ENCODE assay signal across 19 mouse cellular contexts in the genomic region with DNA sequence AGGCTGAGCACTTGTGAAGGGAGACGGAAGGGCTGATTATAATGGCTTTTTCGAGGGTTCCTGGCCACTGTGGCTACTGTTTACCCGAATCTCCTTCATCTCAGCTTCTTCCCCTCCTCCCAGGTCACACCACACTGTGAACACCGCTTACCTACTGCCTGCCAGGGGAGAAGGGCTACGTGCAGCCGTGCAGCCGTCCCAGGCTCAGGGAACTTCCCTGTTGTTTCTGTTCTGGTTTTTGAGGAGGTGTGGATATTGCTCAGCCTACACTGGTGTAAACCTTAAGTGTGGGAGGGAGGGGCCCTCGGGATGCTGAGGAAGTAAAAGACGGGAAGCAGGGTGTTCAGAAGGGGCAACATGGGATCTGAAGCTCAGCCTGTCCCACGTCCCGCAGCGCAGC. TPM values are rescaled to one million over a fixed set of nuclear protein-coding genes. Genes with fewer than 3 reads are reported as not detected.
DNase-seq lines count a peak whose midpoint lies in the region; ATAC-seq lines count a peak whose summit lies in the region.
"Had no signal": no experiment of that assay in that cellular context is flagged by ENCODE, and none has a peak within 500 bp of the region (broad histone marks: within the 10 kb centered on the region; RNA-seq: fewer than 3 reads in every experiment).

No protein-coding gene starts in this region.

- no peak for DNase-seq in forebrain, embryonic 10.5 days (ENCODE audit: extremely low spot score, low spot score)
- no peak for DNase-seq in kidney, adult 9 months
- DNase-seq in midbrain, embryonic 14.5 days: no peak
- no peak for DNase-seq in gastrocnemius, postnatal 25 days
- DNase-seq: kidney, adult 8-10 months; liver, postnatal 0 days; spleen, adult 18-20 months; thymus, postnatal 4 days had no signal

- peaks cover 57% of the 10 kb centered on the region for H3K4me1 ChIP-seq in forebrain, embryonic 10.5 days
- H3K4me1 ChIP-seq in forebrain, embryonic 16.5 days (replicated peaks; ENCODE audit: control insufficient read depth, insufficient read depth, low read length): peaks cover 42% of the 10 kb centered on the region
- H3K4me1 ChIP-seq in kidney, embryonic 15.5 days: peaks cover 81% of the 10 kb centered on the region
- peaks cover 29% of the 10 kb centered on the region for H3K4me1 ChIP-seq in midbrain, embryonic 16.5 days (ENCODE audit: control insufficient read depth, insufficient read depth, low read length)
- H3K4me1 ChIP-seq in midbrain, embryonic 14.5 days (ENCODE audit: control insufficient read depth, insufficient read depth, low read length): peaks cover 37% of the 10 kb centered on the region
- H3K4me1 ChIP-seq in limb, embryonic 12.5 days (replicated peaks): peaks cover 43% of the 10 kb centered on the region

- no peak overlapping the region for H3K9ac ChIP-seq in forebrain, embryonic 16.5 days (replicated peaks; ENCODE audit: low read depth, low read length)
- H3K9ac ChIP-seq in kidney, embryonic 15.5 days: no peak overlapping the region
- H3K9ac ChIP-seq in midbrain, embryonic 16.5 days (ENCODE audit: low read depth, low read length): peak overlapping the region; percentile 7; the same call in 1 of the 2 replicates
- no peak overlapping the region for H3K9ac ChIP-seq in midbrain, embryonic 14.5 days (replicated peaks; ENCODE audit: low read length)
- peak overlapping the region; percentile 45; the same call in 1 of the 2 replicates for H3K9ac ChIP-seq in limb, embryonic 12.5 days (replicated peaks)
- H3K9ac ChIP-seq: limb, embryonic 15.5 days; liver, postnatal 0 days had no signal

- peaks cover 66% of the 10 kb centered on the region for H3K27me3 ChIP-seq in forebrain, embryonic 10.5 days (ENCODE audit: poor library complexity, severe bottlenecking)
- peaks cover 12% of the 10 kb centered on the region for H3K27me3 ChIP-seq in forebrain, embryonic 16.5 days (replicated peaks; ENCODE audit: control insufficient read depth, insufficient read depth, low read length)
- H3K27me3 ChIP-seq in kidney, embryonic 15.5 days: peaks cover 31% of the 10 kb centered on the region
- H3K27me3 ChIP-seq in midbrain, embryonic 16.5 days (ENCODE audit: control insufficient read depth, insufficient read depth, low read depth, low read length): peaks cover 12% of the 10 kb centered on the region
- H3K27me3 ChIP-seq in midbrain, embryonic 14.5 days (ENCODE audit: control insufficient read depth, insufficient read depth, low read length): peaks cover 15% of the 10 kb centered on the region
- H3K27me3 ChIP-seq in limb, embryonic 12.5 days: peaks cover 41% of the 10 kb centered on the region

- no peak for ATAC-seq in forebrain, embryonic 16.5 days
- ATAC-seq in kidney, embryonic 15.5 days (replicated peaks; ENCODE audit: low FRiP score): no peak
- no peak for ATAC-seq in midbrain, embryonic 16.5 days
- no peak for ATAC-seq in midbrain, embryonic 14.5 days (ENCODE audit: low FRiP score, low TSS enrichment)
- no peak for ATAC-seq in limb, embryonic 12.5 days (ENCODE audit: insufficient number of reproducible peaks, insufficient read depth, low FRiP score, low TSS enrichment, low read depth)
- ATAC-seq: activated CD4-positive, CD25-positive, alpha-beta regulatory T cell, adult 4 months; liver, postnatal 0 days had no signal

- no peak overlapping the region for H3K4me2 ChIP-seq in forebrain, embryonic 16.5 days (ENCODE audit: low read length)
- H3K4me2 ChIP-seq in kidney, embryonic 15.5 days: 0 out of 2 replicates have a peak overlapping the region, but pooled peaks have one; percentile 7
- no peak overlapping the region for H3K4me2 ChIP-seq in midbrain, embryonic 16.5 days (ENCODE audit: low read length)
- H3K4me2 ChIP-seq in midbrain, embryonic 14.5 days (ENCODE audit: low read length): no peak overlapping the region
- H3K4me2 ChIP-seq in limb, embryonic 12.5 days: peak overlapping the region; percentile 13
- H3K4me2 ChIP-seq: limb, embryonic 15.5 days had no signal

- 75% methylated on average over 12 of the region's 12 CpGs for WGBS in forebrain, embryonic 10.5 days
- 57% methylated on average over 12 of the region's 12 CpGs for WGBS in forebrain, embryonic 16.5 days
- WGBS in kidney, embryonic 15.5 days: 38% methylated on average over 12 of the region's 12 CpGs
- WGBS in midbrain, embryonic 16.5 days: 59% methylated on average over 12 of the region's 12 CpGs
- 63% methylated on average over 12 of the region's 12 CpGs for WGBS in midbrain, embryonic 14.5 days
- WGBS in limb, embryonic 12.5 days: 35% methylated on average over 12 of the region's 12 CpGs

- H3K36me3 ChIP-seq in forebrain, embryonic 10.5 days (replicated peaks): peaks cover 4% of the 10 kb centered on the region; the same call in 1 of the 2 replicates
- peaks cover 2% of the 10 kb centered on the region; the same call in 1 of the 2 replicates for H3K36me3 ChIP-seq in forebrain, embryonic 16.5 days (ENCODE audit: control insufficient read depth, insufficient read depth)
- H3K36me3 ChIP-seq in kidney, embryonic 15.5 days: no peaks in the 10 kb centered on the region
- 0 out of 2 replicates have a peak, but pooled peaks cover 3% of the 10 kb centered on the region for H3K36me3 ChIP-seq in midbrain, embryonic 16.5 days (ENCODE audit: control insufficient read depth, insufficient read depth, low read length)
- peaks cover 21% of the 10 kb centered on the region for H3K36me3 ChIP-seq in midbrain, embryonic 14.5 days (ENCODE audit: control insufficient read depth, insufficient read depth, low read length)
- peaks cover 29% of the 10 kb centered on the region for H3K36me3 ChIP-seq in limb, embryonic 12.5 days

- H3K9me3 ChIP-seq in forebrain, embryonic 10.5 days: no peaks in the 10 kb centered on the region
- H3K9me3 ChIP-seq in forebrain, embryonic 16.5 days (ENCODE audit: control insufficient read depth, low read length): no peaks in the 10 kb centered on the region
- H3K9me3 ChIP-seq in kidney, embryonic 15.5 days (replicated peaks): no peaks in the 10 kb centered on the region
- no peaks in the 10 kb centered on the region for H3K9me3 ChIP-seq in midbrain, embryonic 16.5 days (replicated peaks; ENCODE audit: control insufficient read depth, low read length, poor library complexity, severe bottlenecking)
- H3K9me3 ChIP-seq in midbrain, embryonic 14.5 days (ENCODE audit: control insufficient read depth, low read length): no peaks in the 10 kb centered on the region
- no peaks in the 10 kb centered on the region for H3K9me3 ChIP-seq in limb, embryonic 12.5 days
- H3K9me3 ChIP-seq: limb, embryonic 15.5 days had no signal

- H3K4me3 ChIP-seq in forebrain, embryonic 10.5 days: no peak overlapping the region
- H3K4me3 ChIP-seq in forebrain, embryonic 16.5 days (replicated peaks; ENCODE audit: low read length): no peak overlapping the region
- no peak overlapping the region for H3K4me3 ChIP-seq in kidney, embryonic 15.5 days (replicated peaks)
- no peak overlapping the region for H3K4me3 ChIP-seq in midbrain, embryonic 16.5 days (ENCODE audit: low read depth, low read length)
- no peak overlapping the region for H3K4me3 ChIP-seq in midbrain, embryonic 14.5 days (replicated peaks; ENCODE audit: low read depth, low read length)
- no peak overlapping the region for H3K4me3 ChIP-seq in limb, embryonic 12.5 days (replicated peaks)
- H3K4me3 ChIP-seq: left cerebral cortex, adult 2 months; limb, embryonic 15.5 days; myocyte had no signal

- peak overlapping the region; percentile 13; the same call in 1 of the 2 replicates for H3K27ac ChIP-seq in forebrain, embryonic 10.5 days
- no peak overlapping the region for H3K27ac ChIP-seq in forebrain, embryonic 16.5 days (ENCODE audit: low read length)
- H3K27ac ChIP-seq in kidney, embryonic 15.5 days: no peak overlapping the region; the same call in 1 of the 2 replicates
- no peak overlapping the region for H3K27ac ChIP-seq in midbrain, embryonic 16.5 days (ENCODE audit: low read length)
- no peak overlapping the region for H3K27ac ChIP-seq in midbrain, embryonic 14.5 days (replicated peaks; ENCODE audit: low read depth, low read length)
- H3K27ac ChIP-seq in limb, embryonic 12.5 days: 0 out of 2 replicates have a peak overlapping the region, but pooled peaks have one; percentile 20
- H3K27ac ChIP-seq: left cerebral cortex, adult 2 months; limb, embryonic 15.5 days had no signal

RNA-seq across cellular contexts. Expression of gene Foxj1, which starts 1.8 kb away (rescaled TPM):
- polyA plus RNA-seq in forebrain, embryonic 10.5 days (2016; fragmentation: Nextera tagmentation; extraction: Ambion mirVana): 3.3 and 4.4 TPM in 2 replicates
- polyA plus RNA-seq in forebrain, embryonic 16.5 days (2015; fragmentation: Nextera tagmentation; extraction: Ambion mirVana): 6.6 and 7.0 TPM in 2 replicates
- 2.9 TPM in 2 replicates for polyA plus RNA-seq in kidney, embryonic 15.5 days (2015; fragmentation: Nextera tagmentation; extraction: Ambion mirVana)
- polyA plus RNA-seq in midbrain, embryonic 16.5 days (2015; fragmentation: Nextera tagmentation; extraction: Ambion mirVana): 12.1 and 13.6 TPM in 2 replicates
- 9.2 TPM in 2 replicates for polyA plus RNA-seq in midbrain, embryonic 14.5 days (2014; fragmentation: Nextera tagmentation; extraction: Ambion mirVana)
- polyA plus RNA-seq in limb, embryonic 12.5 days (2016; fragmentation: Nextera tagmentation; extraction: Ambion mirVana): 0.18 TPM in 2 replicates
- under 1 TPM in 1 of 2 experiments, not detected in 1; 0.27 TPM for total RNA-seq in gastrocnemius, postnatal 25 days (2021)
- total RNA-seq: gastrocnemius, adult 8-10 months; hematopoietic stem cell, adult 5-6 weeks had no signal
- polyA plus RNA-seq: activated CD4-positive, CD25-positive, alpha-beta regulatory T cell, adult 4 months had no signal

RNA-seq across cellular contexts. Expression of gene Exoc7, which starts 30.0 kb away (rescaled TPM):
- polyA plus RNA-seq in forebrain, embryonic 10.5 days (2016; fragmentation: Nextera tagmentation; extraction: Ambion mirVana): 56.5 and 60.5 TPM in 2 replicates
- polyA plus RNA-seq in forebrain, embryonic 16.5 days (2015; fragmentation: Nextera tagmentation; extraction: Ambion mirVana): 114 and 116 TPM in 2 replicates
- polyA plus RNA-seq in kidney, embryonic 15.5 days (2015; fragmentation: Nextera tagmentation; extraction: Ambion mirVana): 61.8 and 64.0 TPM in 2 replicates
- polyA plus RNA-seq in midbrain, embryonic 16.5 days (2015; fragmentation: Nextera tagmentation; extraction: Ambion mirVana): 122 and 127 TPM in 2 replicates
- polyA plus RNA-seq in midbrain, embryonic 14.5 days (2014; fragmentation: Nextera tagmentation; extraction: Ambion mirVana): 122 and 125 TPM in 2 replicates
- polyA plus RNA-seq in limb, embryonic 12.5 days (2016; fragmentation: Nextera tagmentation; extraction: Ambion mirVana): 77.6 and 82.8 TPM in 2 replicates
- 10 to 100 TPM; 66.5 to 69.1 TPM for total RNA-seq in gastrocnemius, postnatal 25 days (2021)

RNA-seq across cellular contexts. Expression of gene Galr2, which starts 56.3 kb away (rescaled TPM):
- polyA plus RNA-seq in forebrain, embryonic 10.5 days (2016; fragmentation: Nextera tagmentation; extraction: Ambion mirVana): 0.07 TPM in 2 replicates
- 0.10 and 0.14 TPM in 2 replicates for polyA plus RNA-seq in forebrain, embryonic 16.5 days (2015; fragmentation: Nextera tagmentation; extraction: Ambion mirVana)
- 0.22 and 0.32 TPM in 2 replicates for polyA plus RNA-seq in kidney, embryonic 15.5 days (2015; fragmentation: Nextera tagmentation; extraction: Ambion mirVana)
- polyA plus RNA-seq in midbrain, embryonic 16.5 days (2015; fragmentation: Nextera tagmentation; extraction: Ambion mirVana): 0.46 and 0.62 TPM in 2 replicates
- 0.30 and 0.55 TPM in 2 replicates for polyA plus RNA-seq in midbrain, embryonic 14.5 days (2014; fragmentation: Nextera tagmentation; extraction: Ambion mirVana)
- 0.20 TPM in 1 of 2 replicates, not detected in the other for polyA plus RNA-seq in limb, embryonic 12.5 days (2016; fragmentation: Nextera tagmentation; extraction: Ambion mirVana)
- under 1 TPM in 1 of 2 experiments, not detected in 1; 0.31 TPM for total RNA-seq in gastrocnemius, postnatal 25 days (2021)
- total RNA-seq: hematopoietic stem cell, adult 5-6 weeks; layer of hippocampus, adult 18-20 months; left cerebral cortex, adult 2 months had no signal
- polyA plus RNA-seq: activated CD4-positive, CD25-positive, alpha-beta regulatory T cell, adult 4 months; liver, postnatal 0 days had no signal

Comparison
In these comparisons a context has a peak if more than half of its experiments do, and no peak if none do; other contexts are left out.
1. H3K27ac ChIP-seq: peak in forebrain, embryonic 10.5 days (single experiment) and limb, embryonic 12.5 days (single experiment); none in forebrain, embryonic 16.5 days (single experiment), kidney, embryonic 15.5 days (single experiment), midbrain, embryonic 16.5 days (single experiment) and midbrain, embryonic 14.5 days (single experiment).
2. H3K9ac ChIP-seq: peak in midbrain, embryonic 16.5 days (single experiment) and limb, embryonic 12.5 days (single experiment); none in forebrain, embryonic 16.5 days (single experiment), kidney, embryonic 15.5 days (single experiment) and midbrain, embryonic 14.5 days (single experiment).
3. H3K4me2 ChIP-seq: peak in kidney, embryonic 15.5 days (single experiment) and limb, embryonic 12.5 days (single experiment); none in forebrain, embryonic 16.5 days (single experiment), midbrain, embryonic 16.5 days (single experiment) and midbrain, embryonic 14.5 days (single experiment).